ENCODE assay signal across 27 mouse cellular contexts in the genomic region with DNA sequence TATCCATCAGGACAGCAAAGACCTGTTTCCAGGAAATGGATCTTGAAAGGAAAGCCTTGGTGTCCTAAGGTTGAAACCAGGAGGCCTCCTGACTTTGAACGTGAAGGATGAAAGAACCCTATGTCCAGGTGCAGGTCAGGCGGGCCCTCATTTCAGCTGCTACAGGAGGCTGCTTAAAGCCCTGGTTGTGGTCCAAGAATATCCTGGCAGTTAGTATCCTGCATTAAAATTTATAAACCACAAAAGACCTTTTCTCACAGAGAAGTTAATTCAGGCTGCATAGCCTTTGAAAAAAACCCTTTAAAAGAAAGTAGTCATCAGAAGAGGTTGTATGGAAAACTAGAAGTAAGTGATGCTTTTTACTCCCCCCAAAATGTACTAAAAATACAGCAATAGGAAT. TPM values are rescaled to one million over a fixed set of nuclear protein-coding genes. Genes with fewer than 3 reads are reported as not detected.
DNase-seq lines count a peak whose midpoint lies in the region; ATAC-seq lines count a peak whose summit lies in the region.
"Had no signal": no experiment of that assay in that cellular context is flagged by ENCODE, and none has a peak within 500 bp of the region (broad histone marks: within the 10 kb centered on the region; RNA-seq: fewer than 3 reads in every experiment).

No protein-coding gene starts in this region.

- no peak overlapping the region for H3K4me2 ChIP-seq in embryonic facial prominence, embryonic 14.5 days (ENCODE audit: low read depth, low read length)
- H3K4me2 ChIP-seq in heart, embryonic 12.5 days: no peak overlapping the region
- no peak overlapping the region for H3K4me2 ChIP-seq in limb, embryonic 13.5 days (replicated peaks)
- H3K4me2 ChIP-seq: embryonic facial prominence, embryonic 13.5 days; forebrain, embryonic 13.5 days; forebrain, embryonic 15.5 days had no signal

- DNase-seq in embryonic facial prominence, embryonic 14.5 days (ENCODE audit: low spot score): peak; percentile 28
- DNase-seq in embryonic facial prominence, embryonic 10.5 days (ENCODE audit: low spot score): no peak
- DNase-seq in heart, adult 11 months: peak; percentile 22
- DNase-seq in limb, embryonic 10.5 days (ENCODE audit: low spot score): no peak
- no peak for DNase-seq in cerebellum, postnatal 36 days
- DNase-seq: adrenal gland, adult 8-10 months; adrenal gland, postnatal 14 days; adrenal gland, postnatal 36 days; B cell, adult 2 months; cerebellum, adult 11 months; cerebellum, adult 18-20 months; cerebellum, adult 8-10 months; cerebellum, adult 9-11 months; cerebellum, postnatal 14 days; forebrain, postnatal 0 days had no signal

- H3K4me3 ChIP-seq in embryonic facial prominence, embryonic 14.5 days (ENCODE audit: low read depth, low read length): no peak overlapping the region
- H3K4me3 ChIP-seq in embryonic facial prominence, embryonic 10.5 days: no peak overlapping the region
- no peak overlapping the region for H3K4me3 ChIP-seq in heart, embryonic 12.5 days
- H3K4me3 ChIP-seq in limb, embryonic 13.5 days: no peak overlapping the region
- no peak overlapping the region for H3K4me3 ChIP-seq in limb, embryonic 10.5 days
- H3K4me3 ChIP-seq: embryonic facial prominence, embryonic 13.5 days; forebrain, embryonic 13.5 days; forebrain, embryonic 15.5 days had no signal

- H3K9ac ChIP-seq in embryonic facial prominence, embryonic 14.5 days (ENCODE audit: low read depth, low read length): no peak overlapping the region
- no peak overlapping the region for H3K9ac ChIP-seq in heart, embryonic 12.5 days
- H3K9ac ChIP-seq in limb, embryonic 13.5 days: no peak overlapping the region
- H3K9ac ChIP-seq: embryonic facial prominence, embryonic 13.5 days; forebrain, embryonic 13.5 days; forebrain, embryonic 15.5 days; forebrain, postnatal 0 days had no signal

- no peak overlapping the region; the same call in 1 of the 2 replicates for H3K27ac ChIP-seq in embryonic facial prominence, embryonic 14.5 days (replicated peaks; ENCODE audit: low read depth, low read length)
- H3K27ac ChIP-seq in embryonic facial prominence, embryonic 10.5 days (replicated peaks): no peak overlapping the region
- H3K27ac ChIP-seq in heart, embryonic 12.5 days (ENCODE audit: poor library complexity, severe bottlenecking): no peak overlapping the region
- 0 out of 2 replicates have a peak overlapping the region, but pooled peaks have one; percentile 6 for H3K27ac ChIP-seq in limb, embryonic 13.5 days
- H3K27ac ChIP-seq in limb, embryonic 10.5 days: no peak overlapping the region
- H3K27ac ChIP-seq: forebrain, embryonic 13.5 days; forebrain, embryonic 15.5 days had no signal

- H3K4me1 ChIP-seq in embryonic facial prominence, embryonic 14.5 days (ENCODE audit: control insufficient read depth, insufficient read depth, low read length): no peaks in the 10 kb centered on the region
- H3K4me1 ChIP-seq in embryonic facial prominence, embryonic 10.5 days: no peaks in the 10 kb centered on the region
- peaks cover 17% of the 10 kb centered on the region for H3K4me1 ChIP-seq in heart, embryonic 12.5 days (replicated peaks)
- peaks cover 37% of the 10 kb centered on the region for H3K4me1 ChIP-seq in limb, embryonic 13.5 days
- peaks cover 21% of the 10 kb centered on the region for H3K4me1 ChIP-seq in limb, embryonic 10.5 days
- H3K4me1 ChIP-seq: embryonic facial prominence, embryonic 13.5 days had no signal

- 69% methylated on average over 2 of the region's 2 CpGs for WGBS in embryonic facial prominence, embryonic 14.5 days
- 88% methylated on average over 2 of the region's 2 CpGs for WGBS in embryonic facial prominence, embryonic 10.5 days
- WGBS in heart, embryonic 12.5 days: 81% methylated on average over 2 of the region's 2 CpGs
- WGBS in limb, embryonic 13.5 days: 47% methylated on average over 2 of the region's 2 CpGs
- WGBS in limb, embryonic 10.5 days: 87% methylated on average over 2 of the region's 2 CpGs

- no peaks in the 10 kb centered on the region for H3K9me3 ChIP-seq in embryonic facial prominence, embryonic 14.5 days (ENCODE audit: control insufficient read depth, low read length)
- no peaks in the 10 kb centered on the region for H3K9me3 ChIP-seq in embryonic facial prominence, embryonic 10.5 days
- H3K9me3 ChIP-seq in heart, embryonic 12.5 days (replicated peaks): no peaks in the 10 kb centered on the region
- H3K9me3 ChIP-seq in limb, embryonic 13.5 days: no peaks in the 10 kb centered on the region
- no peaks in the 10 kb centered on the region for H3K9me3 ChIP-seq in limb, embryonic 10.5 days (replicated peaks)
- H3K9me3 ChIP-seq: embryonic facial prominence, embryonic 13.5 days; forebrain, embryonic 13.5 days; forebrain, embryonic 15.5 days; G1E had no signal

- no peaks in the 10 kb centered on the region for H3K36me3 ChIP-seq in embryonic facial prominence, embryonic 14.5 days (ENCODE audit: control insufficient read depth, insufficient read depth, low read length)
- no peaks in the 10 kb centered on the region for H3K36me3 ChIP-seq in embryonic facial prominence, embryonic 10.5 days (replicated peaks)
- no peaks in the 10 kb centered on the region for H3K36me3 ChIP-seq in heart, embryonic 12.5 days
- H3K36me3 ChIP-seq in limb, embryonic 13.5 days: no peaks in the 10 kb centered on the region
- H3K36me3 ChIP-seq in limb, embryonic 10.5 days: no peaks in the 10 kb centered on the region
- H3K36me3 ChIP-seq: embryonic facial prominence, embryonic 13.5 days; forebrain, embryonic 15.5 days; G1E had no signal

- no peak for ATAC-seq in embryonic facial prominence, embryonic 14.5 days (ENCODE audit: low read depth)
- ATAC-seq in heart, embryonic 12.5 days (ENCODE audit: insufficient number of reproducible peaks, low FRiP score): no peak
- 0 out of 2 replicates have a peak, but pooled peaks have one; percentile 64 for ATAC-seq in limb, embryonic 13.5 days (ENCODE audit: low FRiP score, low read depth)
- ATAC-seq: activated CD4-positive, CD25-positive, alpha-beta regulatory T cell, adult 4 months; CD4-positive, CD25-positive, alpha-beta regulatory T cell, adult 4 months; forebrain, embryonic 13.5 days; forebrain, embryonic 15.5 days; forebrain, postnatal 0 days; Patski had no signal

- no peaks in the 10 kb centered on the region for H3K27me3 ChIP-seq in embryonic facial prominence, embryonic 14.5 days (replicated peaks; ENCODE audit: control insufficient read depth, insufficient read depth, low read length)
- H3K27me3 ChIP-seq in embryonic facial prominence, embryonic 10.5 days (replicated peaks; ENCODE audit: low read depth, poor library complexity, severe bottlenecking): no peaks in the 10 kb centered on the region
- no peaks in the 10 kb centered on the region; the same call in 1 of the 2 replicates for H3K27me3 ChIP-seq in heart, embryonic 12.5 days (replicated peaks)
- H3K27me3 ChIP-seq in limb, embryonic 13.5 days: peaks cover 18% of the 10 kb centered on the region
- H3K27me3 ChIP-seq in limb, embryonic 10.5 days (ENCODE audit: low read depth, poor library complexity, severe bottlenecking): peaks cover 24% of the 10 kb centered on the region
- H3K27me3 ChIP-seq: CH12.LX; embryonic facial prominence, embryonic 13.5 days; forebrain, embryonic 13.5 days; forebrain, embryonic 15.5 days; Patski had no signal

RNA-seq across cellular contexts. Expression of a gene that starts 23.0 kb away (rescaled TPM):
- polyA plus RNA-seq in embryonic facial prominence, embryonic 14.5 days (2014; fragmentation: Nextera tagmentation; extraction: Ambion mirVana): 14.4 and 22.8 TPM in 2 replicates
- 0.02 TPM in 1 of 2 replicates, not detected in the other for polyA plus RNA-seq in embryonic facial prominence, embryonic 10.5 days (2016; fragmentation: Nextera tagmentation; extraction: Ambion mirVana)
- polyA plus RNA-seq in heart, embryonic 12.5 days (2016; fragmentation: Nextera tagmentation; extraction: Ambion mirVana): 0.18 and 0.28 TPM in 2 replicates
- polyA plus RNA-seq in limb, embryonic 13.5 days (2015; fragmentation: Nextera tagmentation; extraction: Ambion mirVana): 4.7 and 5.1 TPM in 2 replicates
- 0.13 and 0.26 TPM in 2 replicates for polyA plus RNA-seq in limb, embryonic 10.5 days (2016; fragmentation: Nextera tagmentation; extraction: Ambion mirVana)
- polyA plus RNA-seq: activated CD4-positive, CD25-positive, alpha-beta regulatory T cell, adult 4 months; CD4-positive, CD25-positive, alpha-beta regulatory T cell, adult 4 months; forebrain, embryonic 13.5 days; G1E had no signal

RNA-seq across cellular contexts. Expression of a gene that starts 41.0 kb away (rescaled TPM):
- 27.8 and 27.9 TPM in 2 replicates for polyA plus RNA-seq in embryonic facial prominence, embryonic 14.5 days (2014; fragmentation: Nextera tagmentation; extraction: Ambion mirVana)
- 14.0 and 15.6 TPM in 2 replicates for polyA plus RNA-seq in embryonic facial prominence, embryonic 10.5 days (2016; fragmentation: Nextera tagmentation; extraction: Ambion mirVana)
- polyA plus RNA-seq in heart, embryonic 12.5 days (2016; fragmentation: Nextera tagmentation; extraction: Ambion mirVana): 30.2 TPM in 2 replicates
- 23.7 and 24.1 TPM in 2 replicates for polyA plus RNA-seq in limb, embryonic 13.5 days (2015; fragmentation: Nextera tagmentation; extraction: Ambion mirVana)
- polyA plus RNA-seq in limb, embryonic 10.5 days (2016; fragmentation: Nextera tagmentation; extraction: Ambion mirVana): 14.8 and 20.6 TPM in 2 replicates

RNA-seq across cellular contexts. Expression of a gene that starts 41.9 kb away (rescaled TPM):
- polyA plus RNA-seq in embryonic facial prominence, embryonic 14.5 days (2014; fragmentation: Nextera tagmentation; extraction: Ambion mirVana): not detected in 2 replicates
- polyA plus RNA-seq in embryonic facial prominence, embryonic 10.5 days (2016; fragmentation: Nextera tagmentation; extraction: Ambion mirVana): not detected in 2 replicates
- polyA plus RNA-seq in heart, embryonic 12.5 days (2016; fragmentation: Nextera tagmentation; extraction: Ambion mirVana): not detected in 2 replicates
- not detected in 2 replicates for polyA plus RNA-seq in limb, embryonic 13.5 days (2015; fragmentation: Nextera tagmentation; extraction: Ambion mirVana)
- not detected in 2 replicates for polyA plus RNA-seq in limb, embryonic 10.5 days (2016; fragmentation: Nextera tagmentation; extraction: Ambion mirVana)
- polyA plus RNA-seq: activated CD4-positive, CD25-positive, alpha-beta regulatory T cell, adult 4 months; CD4-positive, CD25-positive, alpha-beta regulatory T cell, adult 4 months; embryonic facial prominence, embryonic 11.5 days; embryonic facial prominence, embryonic 13.5 days; forebrain, embryonic 11.5 days; forebrain, embryonic 13.5 days; forebrain, embryonic 15.5 days; forebrain, postnatal 0 days; G1E; Patski had no signal

Comparison
In these comparisons a context has a peak if more than half of its experiments do, and no peak if none do; other contexts are left out.
1. DNase-seq: peak in embryonic facial prominence, embryonic 14.5 days (single experiment) and heart, adult 11 months (single experiment); none in embryonic facial prominence, embryonic 10.5 days (single experiment), limb, embryonic 10.5 days (single experiment) and cerebellum, postnatal 36 days (0 of 2).